Mouse (Mus musculus) heart, embryonic 11.5 days (tissue): ENCODE data around the gene Cybrd1. TPM values are rescaled to one million over a fixed set of nuclear protein-coding genes. Genes with fewer than 3 reads are reported as not detected.

Source experiments
- ATAC-seq: fragments of 200-750 bp; cut with Nextera tagmentation; replicated peaks from 2 replicates; pipeline ENCODE4 v1.8.0; 2017; ENCODE audit warnings: moderate library complexity; ENCODE audit not compliant: insufficient number of reproducible peaks, low FRiP score, low TSS enrichment
- H3K27ac ChIP-seq: fragments of 300-500 bp; sonication (generic); 2 replicates; pipeline ENCODE4 v1.5.1; 2014; ENCODE audit warnings: mild to moderate bottlenecking, low read depth, low read length
- H3K27me3 ChIP-seq: fragments of 300-500 bp; sonication (generic); 2 replicates; pipeline ENCODE4 v1.6.1; 2014; ENCODE audit warnings: mild to moderate bottlenecking, low read length, mixed read lengths; ENCODE audit not compliant: control insufficient read depth, insufficient read depth
- H3K36me3 ChIP-seq: fragments of 300-500 bp; sonication (generic); 2 replicates; pipeline ENCODE4 v1.6.1; 2014; ENCODE audit warnings: mild to moderate bottlenecking, low read length, moderate library complexity, mixed read lengths; ENCODE audit not compliant: control insufficient read depth, insufficient read depth
- H3K4me1 ChIP-seq: fragments of 300-500 bp; sonication (generic); 2 replicates; pipeline ENCODE4 v1.6.1; 2014; ENCODE audit warnings: low read length; ENCODE audit not compliant: control insufficient read depth, insufficient read depth
- H3K4me2 ChIP-seq: fragments of 300-500 bp; sonication (generic); 2 replicates; pipeline ENCODE4 v1.6.1; 2014; ENCODE audit warnings: mild to moderate bottlenecking, moderate library complexity
- H3K4me3 ChIP-seq: fragments of 300-500 bp; sonication (generic); 2 replicates; pipeline ENCODE4 v1.5.1; 2014; ENCODE audit warnings: low read depth, low read length
- H3K9ac ChIP-seq: fragments of 300-500 bp; sonication (generic); 2 replicates; pipeline ENCODE4 v1.6.1; 2014; ENCODE audit warnings: mild to moderate bottlenecking, low read depth, low read length, moderate library complexity
- H3K9me3 ChIP-seq: fragments of 300-500 bp; sonication (generic); replicated peaks from 2 replicates; pipeline ENCODE4 v1.6.1; 2016; ENCODE audit warnings: low read length; ENCODE audit not compliant: control insufficient read depth
- WGBS: fragments of 180-500 bp; shearing (Covaris S2); extraction: QIAGEN DNeasy Blood & Tissue Kit; methylation state at CpG from one replicate; pipeline ENCODE4 v1.1.7; 2014; ENCODE audit not compliant: insufficient replicate concordance; 5-methylcytosine and 5-hydroxymethylcytosine counted together
- polyA plus RNA-seq: library from polyadenylated mRNA; unstranded; fragments of >200 nt; fragmentation: Nextera tagmentation; extraction: Ambion mirVana; gene quantifications from 2 replicates; pipeline ENCODE4 v1.2.1, GENCODE M21; 2014

Gene Cybrd1
- polyA plus RNA-seq, 1 experiment from 2014 or later = 0.74 TPM

DNA sequence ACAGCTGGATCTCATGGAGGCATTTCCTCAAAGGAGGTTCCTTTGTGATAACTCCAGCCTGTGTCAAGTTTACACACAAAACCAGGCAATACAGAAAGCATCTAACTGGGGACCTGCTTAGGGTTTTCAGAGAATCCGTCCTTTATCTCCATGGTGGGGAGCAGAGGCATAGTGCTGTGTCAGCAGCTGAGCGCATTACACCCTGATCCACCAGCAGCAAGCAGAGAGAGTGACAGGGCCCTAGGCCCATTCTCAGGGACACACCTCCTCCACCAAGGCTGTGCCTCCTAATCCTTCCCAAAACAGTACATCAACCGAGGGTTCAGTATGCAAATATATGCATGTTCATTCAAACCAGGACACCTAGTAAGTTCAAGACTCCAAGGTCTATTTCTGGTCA lies 55.3 kb downstream of the Cybrd1 start:
- Histone ChIP-seq H3K9ac (no peak overlapping the region), H3K4me3 (no peak overlapping the region), H3K4me1 (no peaks in the 10 kb centered on the region), H3K27me3 (no peaks in the 10 kb centered on the region), H3K4me2 (no peak overlapping the region), H3K27ac (no peak overlapping the region), H3K36me3 (no peaks in the 10 kb centered on the region), H3K9me3 (no peaks in the 10 kb centered on the region)
- no peak for ATAC-seq
- 67% methylated on average over 3 of the region's 3 CpGs for WGBS

DNA sequence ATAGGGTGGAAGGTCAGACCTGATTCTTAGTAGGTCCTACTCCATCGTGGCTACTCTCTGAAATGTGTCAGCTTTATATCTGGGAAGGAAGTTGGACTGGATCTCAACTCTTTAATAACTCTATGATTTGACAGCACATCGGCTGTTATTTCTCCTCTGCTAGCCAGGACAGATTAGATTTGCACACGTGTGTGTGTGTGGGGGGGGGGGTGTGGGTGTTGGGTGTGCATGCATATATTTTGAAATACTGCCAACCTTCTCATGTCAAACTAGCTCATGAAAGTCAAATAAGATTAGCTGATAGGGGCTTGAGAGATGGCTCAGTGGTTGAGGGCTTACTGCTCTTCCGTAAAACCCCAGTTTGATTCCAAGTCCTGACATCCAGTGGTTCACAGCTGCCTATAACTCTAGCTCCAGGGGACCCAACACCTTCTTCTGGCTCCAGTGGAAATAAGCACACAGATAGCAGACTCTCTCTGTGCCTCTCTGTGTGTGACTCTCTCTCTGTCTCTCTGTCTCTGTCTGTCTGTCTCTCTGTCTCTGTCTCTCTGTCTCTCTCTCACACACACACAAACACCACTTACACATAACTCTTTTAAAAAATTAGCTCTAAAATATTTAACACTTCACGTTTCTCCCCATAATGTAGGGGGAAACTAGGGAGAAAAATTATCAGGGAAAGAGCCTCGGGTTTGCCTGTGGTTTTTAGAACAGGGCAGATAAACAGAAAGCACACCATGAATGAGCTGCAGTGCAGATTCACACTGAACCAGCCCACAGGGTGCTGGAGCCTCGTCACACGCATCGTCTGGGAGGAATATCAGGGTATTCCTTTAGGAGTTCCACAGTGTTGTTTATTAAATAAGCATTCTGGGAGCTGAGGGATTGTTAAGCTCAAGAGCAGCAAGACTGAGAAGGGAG lies 58.9 kb downstream of the Cybrd1 start:
- Histone ChIP-seq H3K36me3 (no peaks in the 10 kb centered on the region), H3K9me3 (no peaks in the 10 kb centered on the region), H3K27me3 (no peaks in the 10 kb centered on the region), H3K4me1 (no peaks in the 10 kb centered on the region), H3K9ac (no peak overlapping the region), H3K4me3 (no peak overlapping the region), H3K27ac (no peak overlapping the region), H3K4me2 (no peak overlapping the region)
- ATAC-seq = no peak
- WGBS = 51% methylated on average over 9 of the region's 9 CpGs

DNA sequence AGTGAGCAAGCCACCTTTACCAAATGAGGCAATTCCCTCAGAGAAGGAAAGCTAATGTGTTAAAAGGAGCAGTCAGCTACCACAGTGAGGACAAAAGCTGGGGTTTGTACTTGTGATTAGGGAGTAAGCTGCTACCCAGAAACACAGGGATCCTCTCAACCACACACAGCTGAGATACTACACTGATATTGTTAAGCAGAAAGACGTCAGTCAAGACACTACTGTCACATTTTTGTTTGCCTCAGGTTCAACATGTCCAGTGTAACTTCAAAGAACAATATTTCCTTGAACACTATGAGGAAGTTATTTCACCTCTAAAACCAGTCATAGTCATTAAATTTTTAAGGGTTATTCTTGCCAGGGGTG lies 59.5 kb downstream of the Cybrd1 start:
- H3K27me3 ChIP-seq = no peaks in the 10 kb centered on the region
- no peak for ATAC-seq
- no peaks in the 10 kb centered on the region for H3K4me1 ChIP-seq
- no peak overlapping the region for H3K4me2 ChIP-seq
- 50% methylated on average over 1 of the region's 1 CpGs for WGBS
- no peak overlapping the region for H3K9ac ChIP-seq
- H3K36me3 ChIP-seq = no peaks in the 10 kb centered on the region
- H3K4me3 ChIP-seq = no peak overlapping the region
- H3K9me3 ChIP-seq = no peaks in the 10 kb centered on the region
- no peak overlapping the region for H3K27ac ChIP-seq

DNA sequence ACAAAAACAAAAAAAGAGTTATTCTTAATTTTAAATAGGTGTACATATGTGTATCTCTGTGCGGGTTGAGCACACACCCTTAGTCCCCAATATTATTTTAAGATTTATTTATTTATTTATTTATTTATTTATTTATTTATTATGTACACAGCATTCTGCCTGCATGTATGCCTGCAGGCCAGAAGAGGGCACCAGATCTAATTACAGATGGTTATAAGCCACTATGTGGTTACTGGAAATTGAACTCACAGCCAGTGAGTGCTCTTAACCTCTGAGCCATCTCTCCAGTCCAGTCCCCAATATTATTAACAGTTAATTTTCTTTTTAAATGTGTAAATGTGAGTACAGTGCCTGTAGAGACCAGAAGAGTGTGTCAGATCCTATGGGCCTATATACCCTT lies 60.0 kb downstream of the Cybrd1 start:
- Histone ChIP-seq H3K4me3 (no peak overlapping the region), H3K9me3 (no peaks in the 10 kb centered on the region)

DNA sequence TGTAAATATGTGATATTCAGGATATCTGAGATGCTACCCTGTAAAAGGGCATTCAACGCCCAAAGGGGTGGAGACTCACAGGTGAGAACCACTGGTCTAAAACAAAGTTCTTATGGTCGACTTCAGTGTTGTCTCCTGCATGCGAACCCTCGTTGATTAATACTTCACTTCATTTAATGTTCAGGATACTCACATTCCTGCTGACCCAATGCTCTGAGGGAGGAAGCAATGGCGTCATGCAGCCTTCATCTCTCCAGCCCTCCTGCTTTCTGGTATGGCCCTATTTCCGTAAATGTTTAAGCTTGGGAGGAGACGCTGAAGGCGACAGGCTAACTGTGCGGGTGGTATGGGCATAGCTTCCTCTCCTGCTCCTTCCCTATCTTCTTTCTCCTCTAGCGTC lies 62.0 kb downstream of the Cybrd1 start:
- WGBS = 76% methylated on average over 10 of the region's 10 CpGs
- H3K4me3 ChIP-seq = no peak overlapping the region
- no peak overlapping the region for H3K4me2 ChIP-seq
- no peaks in the 10 kb centered on the region for H3K27me3 ChIP-seq
- no peaks in the 10 kb centered on the region for H3K4me1 ChIP-seq
- H3K27ac ChIP-seq = no peak overlapping the region
- no peak for ATAC-seq
- no peak overlapping the region for H3K9ac ChIP-seq
- no peaks in the 10 kb centered on the region for H3K36me3 ChIP-seq
- H3K9me3 ChIP-seq = no peaks in the 10 kb centered on the region

More for the DNA sequence above, 60.0 kb downstream of the Cybrd1 start:
- H3K27me3 ChIP-seq = no peaks in the 10 kb centered on the region
- H3K4me2 ChIP-seq = no peak overlapping the region
- H3K9ac ChIP-seq = no peak overlapping the region
- ATAC-seq = no peak
- WGBS = 95% methylated on average over 1 of the region's 1 CpGs
- H3K27ac ChIP-seq = no peak overlapping the region
- no peaks in the 10 kb centered on the region for H3K36me3 ChIP-seq
- no peaks in the 10 kb centered on the region for H3K4me1 ChIP-seq

DNA sequence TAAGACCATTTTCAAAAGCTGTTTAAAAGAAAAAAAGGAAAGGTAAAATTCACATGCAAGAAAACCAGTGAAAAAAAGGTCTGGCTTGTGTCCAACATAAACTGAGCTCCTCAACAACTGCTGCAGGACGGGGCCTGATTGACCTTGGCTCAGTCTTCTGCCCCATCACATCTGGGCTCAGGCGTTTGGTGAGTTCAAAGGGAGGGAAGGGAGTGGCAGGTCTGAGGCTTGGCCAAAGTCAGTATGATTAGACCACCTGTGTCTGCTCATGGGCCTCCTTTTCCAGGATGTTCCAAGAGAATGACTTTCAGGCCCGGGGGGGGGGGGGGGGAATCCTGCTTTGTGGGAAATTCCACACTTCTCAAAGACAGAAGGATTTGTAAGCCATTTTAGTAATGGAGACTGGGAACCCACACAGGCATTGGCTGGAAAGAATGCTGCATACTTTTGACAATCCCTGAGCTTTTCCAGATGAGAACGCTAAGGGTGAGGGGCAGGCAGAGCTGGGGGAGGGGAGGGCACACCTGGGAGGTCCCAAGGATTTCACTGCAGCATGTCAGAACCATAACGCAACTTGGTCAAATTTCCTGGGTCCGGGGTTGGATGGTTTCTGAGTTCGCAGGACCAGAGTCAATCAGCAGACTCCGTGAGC lies 63.0 kb downstream of the Cybrd1 start:
- no peaks in the 10 kb centered on the region for H3K9me3 ChIP-seq
- no peak overlapping the region for H3K4me2 ChIP-seq
- H3K27ac ChIP-seq = no peak overlapping the region
- no peak overlapping the region for H3K4me3 ChIP-seq
- H3K36me3 ChIP-seq = no peaks in the 10 kb centered on the region
- WGBS = 50% methylated on average over 8 of the region's 8 CpGs
- H3K27me3 ChIP-seq = no peaks in the 10 kb centered on the region
- ATAC-seq = no peak
- no peaks in the 10 kb centered on the region for H3K4me1 ChIP-seq
- H3K9ac ChIP-seq = no peak overlapping the region

DNA sequence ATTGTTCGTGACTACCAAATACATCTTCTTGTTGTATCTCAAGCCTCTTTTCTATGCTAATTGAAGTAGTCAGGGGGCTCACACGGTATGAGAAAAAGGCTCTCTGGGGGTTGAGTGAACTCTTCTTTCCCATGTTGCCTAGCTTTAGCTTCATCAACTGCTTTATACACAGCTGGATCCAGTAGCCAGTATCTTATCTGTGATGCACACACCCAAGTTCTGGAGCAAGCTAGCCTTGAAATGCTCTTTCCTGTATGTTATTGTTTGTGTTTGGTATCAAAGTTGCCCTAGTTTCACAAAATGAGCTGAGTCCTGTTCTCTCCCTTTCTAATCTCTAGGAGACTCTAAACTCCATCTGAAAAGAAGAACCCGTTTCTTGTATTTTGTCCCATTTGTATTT lies 70.2 kb downstream of the Cybrd1 start:
- no peak for ATAC-seq
- no peaks in the 10 kb centered on the region for H3K9me3 ChIP-seq
- no peak overlapping the region for H3K9ac ChIP-seq
- no peak overlapping the region for H3K27ac ChIP-seq
- H3K4me1 ChIP-seq = no peaks in the 10 kb centered on the region
- H3K36me3 ChIP-seq = no peaks in the 10 kb centered on the region
- H3K27me3 ChIP-seq = no peaks in the 10 kb centered on the region
- H3K4me3 ChIP-seq = no peak overlapping the region
- H3K4me2 ChIP-seq = no peak overlapping the region
- 55% methylated on average over 3 of the region's 3 CpGs for WGBS

DNA sequence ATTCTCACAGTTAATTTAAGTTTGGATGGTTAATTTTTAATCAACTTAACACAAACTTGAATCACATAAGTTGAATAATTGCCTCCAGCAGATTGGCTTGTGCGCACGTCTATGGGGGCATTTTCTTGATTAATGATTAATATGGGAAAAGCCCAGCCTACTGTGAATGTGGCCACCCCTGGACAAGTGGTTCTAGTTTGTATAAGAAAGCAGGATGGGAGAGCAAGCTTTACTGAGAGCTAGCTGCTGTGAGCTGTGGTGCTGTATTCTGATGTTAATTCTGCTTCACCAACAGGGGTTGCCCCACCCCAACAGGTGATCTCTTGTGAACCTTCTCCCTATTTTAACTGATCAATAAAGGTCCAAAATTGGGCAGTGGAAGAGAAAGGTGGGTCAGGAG lies 71.1 kb downstream of the Cybrd1 start:
- WGBS = 47% methylated on average over 2 of the region's 2 CpGs
- H3K27me3 ChIP-seq = no peaks in the 10 kb centered on the region
- ATAC-seq = no peak

More for the DNA sequence above, 71.1 kb downstream of the Cybrd1 start:
- Histone ChIP-seq H3K9ac (no peak overlapping the region), H3K36me3 (no peaks in the 10 kb centered on the region), H3K4me2 (no peak overlapping the region), H3K9me3 (no peaks in the 10 kb centered on the region), H3K4me3 (no peak overlapping the region), H3K4me1 (no peaks in the 10 kb centered on the region), H3K27ac (no peak overlapping the region)
